Mouse (Mus musculus) heart, embryonic 16.5 days (tissue): Measurements from ENCODE around the gene Kat6b. TPM values are rescaled to one million over a fixed set of nuclear protein-coding genes. Genes with fewer than 3 reads are reported as not detected.

Experiments used
- ATAC-seq: fragments of 200-750 bp; cut with Nextera tagmentation; replicated peaks from 2 replicates; pipeline ENCODE4 v1.8.0; 2017; ENCODE audit warnings: moderate number of reproducible peaks; ENCODE audit not compliant: insufficient read depth, low FRiP score; ENCODE audit errors: extremely low read depth
- H3K27ac ChIP-seq: fragments of 300-500 bp; sonication (generic); 2 replicates; pipeline ENCODE4 v1.5.1; 2014; ENCODE audit warnings: mild to moderate bottlenecking, low read length, control low read depth, moderate library complexity
- H3K27me3 ChIP-seq: fragments of 300-500 bp; sonication (generic); 2 replicates; pipeline ENCODE4 v1.6.1; 2014; ENCODE audit warnings: low read length, mixed read lengths; ENCODE audit not compliant: control insufficient read depth, insufficient read depth
- H3K36me3 ChIP-seq: fragments of 300-500 bp; sonication (generic); 2 replicates; pipeline ENCODE4 v1.6.1; 2014; ENCODE audit not compliant: control insufficient read depth, insufficient read depth
- H3K4me1 ChIP-seq: fragments of 300-500 bp; sonication (generic); 2 replicates; pipeline ENCODE4 v1.6.1; 2014; ENCODE audit warnings: low read length, mixed read lengths; ENCODE audit not compliant: control insufficient read depth, insufficient read depth
- H3K4me2 ChIP-seq: fragments of 300-500 bp; sonication (generic); 2 replicates; pipeline ENCODE4 v1.6.1; 2014; ENCODE audit warnings: low read depth, mild to moderate bottlenecking, control low read depth, low read length
- H3K4me3 ChIP-seq: fragments of 300-500 bp; sonication (generic); 2 replicates; pipeline ENCODE4 v1.5.1; 2014; ENCODE audit warnings: mild to moderate bottlenecking, control low read depth, low read length
- H3K9ac ChIP-seq: fragments of 300-500 bp; sonication (generic); 2 replicates; pipeline ENCODE4 v1.6.1; 2014; ENCODE audit warnings: low read length, control low read depth
- H3K9me3 ChIP-seq: fragments of 300-500 bp; sonication (generic); replicated peaks from 2 replicates; pipeline ENCODE4 v1.6.1; 2016; ENCODE audit warnings: low read length; ENCODE audit not compliant: control insufficient read depth
- WGBS: fragments of 180-500 bp; shearing (Covaris S2); extraction: QIAGEN DNeasy Blood & Tissue Kit; methylation state at CpG from one replicate; pipeline ENCODE4 v1.1.7; 2014; 5-methylcytosine and 5-hydroxymethylcytosine counted together
- polyA plus RNA-seq: library from polyadenylated mRNA; unstranded; fragments of >200 nt; fragmentation: Nextera tagmentation; extraction: Ambion mirVana; gene quantifications from 2 replicates; pipeline ENCODE4 v1.2.1, GENCODE M21; 2015

Gene Kat6b
- polyA plus RNA-seq, 1 experiment from 2014 or later = 9.4 TPM

DNA sequence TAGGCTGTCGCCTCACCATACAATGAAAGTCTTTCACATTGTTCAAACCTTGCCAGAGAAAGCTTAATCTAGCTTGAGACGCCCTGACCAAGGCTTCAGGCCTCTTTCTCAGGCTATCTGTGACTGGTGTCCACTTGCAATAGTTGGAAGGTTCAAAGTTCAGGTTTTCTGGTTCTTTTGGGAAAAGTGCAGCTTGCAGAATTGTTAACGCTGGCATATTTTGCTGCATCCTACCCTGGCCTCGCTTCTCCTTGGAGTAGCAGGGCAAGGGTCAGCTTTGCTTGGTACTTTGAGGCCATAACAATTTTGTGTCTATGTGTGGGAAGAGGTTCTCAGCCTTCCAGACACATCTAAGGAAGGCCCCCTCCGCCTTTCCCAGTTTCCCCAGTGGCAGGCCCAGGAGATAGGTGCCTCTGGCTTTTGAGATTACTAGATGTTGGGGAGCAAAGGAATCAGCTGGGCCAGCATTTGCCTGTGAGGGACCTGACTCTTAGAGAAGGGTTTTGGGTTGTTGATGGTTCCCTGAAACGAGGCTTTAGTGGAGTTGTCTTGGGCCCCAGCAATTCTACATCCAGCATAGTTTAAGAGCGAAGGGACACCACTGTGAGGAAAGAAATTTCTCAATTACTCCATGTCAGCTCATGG is 215.1 kb downstream of the Kat6b start:
- no peak overlapping the region for H3K27ac ChIP-seq
- no peak overlapping the region for H3K4me3 ChIP-seq
- no peaks in the 10 kb centered on the region for H3K4me1 ChIP-seq
- 86% methylated on average over 7 of the region's 7 CpGs for WGBS
- no peaks in the 10 kb centered on the region for H3K36me3 ChIP-seq
- peaks cover 3% of the 10 kb centered on the region; the same call in 1 of the 2 replicates for H3K9me3 ChIP-seq
- no peak overlapping the region for H3K4me2 ChIP-seq
- H3K27me3 ChIP-seq = no peaks in the 10 kb centered on the region
- no peak for ATAC-seq
- H3K9ac ChIP-seq = no peak overlapping the region

DNA sequence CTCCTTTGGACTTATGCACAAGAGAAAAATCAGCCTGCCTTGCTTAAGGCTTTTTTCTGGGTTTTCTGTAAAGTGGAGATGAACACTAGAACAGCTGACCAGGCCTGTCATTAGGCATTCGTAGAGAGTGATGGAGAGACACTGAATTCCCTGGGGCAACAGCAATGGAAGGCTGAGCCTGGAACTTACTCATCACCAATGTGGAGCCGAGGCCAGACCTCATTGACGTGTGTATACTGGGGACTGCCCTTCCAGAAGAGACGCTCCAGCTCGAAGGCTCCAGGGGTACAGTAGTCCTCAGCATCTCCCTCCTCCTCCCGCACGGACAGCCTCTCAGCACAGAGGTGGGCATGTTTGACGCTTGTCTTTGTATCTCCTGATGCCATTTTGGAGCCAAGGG is 221.5 kb downstream of the Kat6b start:
- whole genome bisulfite sequencing = 68% methylated on average over 8 of the region's 8 CpGs
- Histone ChIP-seq H3K4me1 (peaks cover 24% of the 10 kb centered on the region), H3K36me3 (no peaks in the 10 kb centered on the region), H3K9ac (no peak overlapping the region), H3K27me3 (no peaks in the 10 kb centered on the region), H3K9me3 (no peaks in the 10 kb centered on the region), H3K4me2 (no peak overlapping the region), H3K4me3 (no peak overlapping the region), H3K27ac (peak overlapping the region; percentile 30; the same call in 1 of the 2 replicates)
- ATAC-seq = no peak

DNA sequence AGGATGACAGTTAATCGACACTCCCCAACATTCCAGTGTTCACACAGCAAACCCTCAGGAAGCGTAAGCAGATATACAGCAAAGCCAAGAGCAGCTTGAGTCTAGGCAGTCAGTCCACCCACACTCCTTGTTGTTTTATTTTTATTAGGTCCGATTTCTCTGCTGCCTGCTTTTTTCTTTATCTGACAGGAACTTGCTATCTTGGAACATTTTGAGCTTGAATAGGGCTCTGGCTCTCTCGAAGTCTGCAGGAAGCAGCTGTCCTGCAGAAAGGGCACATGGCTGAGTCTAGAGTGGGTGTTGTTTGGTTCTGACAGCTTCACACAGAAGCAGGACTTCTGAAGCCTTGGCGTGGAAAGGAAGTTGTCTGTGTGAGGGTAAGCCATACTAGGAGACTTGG is 222.0 kb downstream of the Kat6b start:
- Histone ChIP-seq H3K4me2 (no peak overlapping the region), H3K27ac (peak overlapping the region; percentile 37)
- 17% methylated on average over 5 of the region's 5 CpGs for WGBS

DNA sequence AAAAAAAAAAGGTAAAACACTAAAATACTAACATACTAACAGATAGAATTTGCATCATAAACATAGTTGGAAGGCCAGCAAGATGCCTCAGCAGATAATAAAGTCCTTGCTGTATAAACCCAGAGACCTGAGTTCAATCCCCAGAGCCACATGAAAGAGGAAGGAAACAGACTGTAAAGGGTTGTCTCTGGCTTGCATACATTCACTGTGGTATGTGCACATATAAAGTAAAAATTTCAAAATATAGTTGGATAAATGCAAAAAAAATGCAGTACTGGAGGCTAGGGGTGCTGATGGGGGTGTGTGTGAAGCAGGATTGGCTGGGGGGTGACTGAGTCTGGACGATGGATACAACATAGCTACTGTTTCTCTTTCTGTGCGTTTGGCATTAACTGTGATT is 224.2 kb downstream of the Kat6b start:
- Histone ChIP-seq H3K4me3 (no peak overlapping the region), H3K4me2 (no peak overlapping the region), H3K9ac (no peak overlapping the region), H3K27ac (no peak overlapping the region), H3K4me1 (peaks cover 31% of the 10 kb centered on the region), H3K27me3 (no peaks in the 10 kb centered on the region), H3K9me3 (no peaks in the 10 kb centered on the region), H3K36me3 (no peaks in the 10 kb centered on the region)
- 79% methylated on average over 2 of the region's 2 CpGs for WGBS
- ATAC-seq = no peak

More for the DNA sequence above, 222.0 kb downstream of the Kat6b start:
- H3K4me3 ChIP-seq = no peak overlapping the region
- H3K9me3 ChIP-seq = no peaks in the 10 kb centered on the region
- ATAC-seq = peak; percentile 79
- H3K36me3 ChIP-seq = no peaks in the 10 kb centered on the region
- H3K27me3 ChIP-seq = no peaks in the 10 kb centered on the region
- H3K4me1 ChIP-seq = peaks cover 24% of the 10 kb centered on the region
- no peak overlapping the region for H3K9ac ChIP-seq

DNA sequence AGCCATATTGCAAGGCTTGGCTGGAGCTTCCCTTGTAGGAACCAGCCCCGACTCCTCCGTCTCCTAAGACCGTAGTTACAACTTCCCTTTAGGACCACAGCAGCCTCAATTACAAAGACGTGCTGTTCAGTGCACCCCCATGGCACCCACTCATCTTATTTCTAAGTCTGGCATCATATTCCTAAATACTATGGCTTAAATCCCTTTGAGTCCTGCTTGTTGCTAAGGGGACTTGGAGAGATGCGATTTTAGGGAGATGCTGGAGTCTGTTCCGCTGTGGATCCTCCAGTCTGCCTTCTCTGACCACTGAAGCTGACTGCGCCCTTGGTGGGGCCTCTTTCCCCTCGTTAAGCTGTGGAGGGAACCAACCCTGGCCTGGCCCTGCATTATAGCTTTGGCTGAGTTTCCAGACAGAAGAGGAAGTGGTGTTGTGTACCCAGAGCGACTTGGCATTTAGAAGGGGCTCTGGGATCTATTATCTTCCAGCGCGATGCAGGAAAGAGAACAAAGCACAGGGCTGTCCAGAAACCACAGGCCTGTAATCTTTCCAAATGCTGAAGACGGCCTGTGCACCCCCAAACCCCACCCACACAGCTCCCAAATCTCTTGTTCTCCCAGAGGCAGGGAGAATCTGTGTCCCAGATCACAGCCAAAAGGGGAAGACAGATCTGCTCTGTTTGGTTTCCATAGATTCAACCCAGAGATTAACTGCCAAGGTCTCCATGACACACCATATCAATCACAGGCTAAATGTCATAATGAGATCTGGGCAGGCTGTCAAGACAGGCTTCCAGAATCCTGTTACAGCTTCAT is 225.7 kb downstream of the Kat6b start:
- H3K4me1 ChIP-seq = peaks cover 31% of the 10 kb centered on the region
- no peak overlapping the region for H3K4me2 ChIP-seq
- no peaks in the 10 kb centered on the region for H3K9me3 ChIP-seq
- H3K27ac ChIP-seq = peak overlapping the region; percentile 68
- ATAC-seq = peak; percentile 47
- H3K4me3 ChIP-seq = no peak overlapping the region
- H3K27me3 ChIP-seq = no peaks in the 10 kb centered on the region
- H3K9ac ChIP-seq = no peak overlapping the region
- no peaks in the 10 kb centered on the region for H3K36me3 ChIP-seq
- WGBS = 43% methylated on average over 12 of the region's 12 CpGs

DNA sequence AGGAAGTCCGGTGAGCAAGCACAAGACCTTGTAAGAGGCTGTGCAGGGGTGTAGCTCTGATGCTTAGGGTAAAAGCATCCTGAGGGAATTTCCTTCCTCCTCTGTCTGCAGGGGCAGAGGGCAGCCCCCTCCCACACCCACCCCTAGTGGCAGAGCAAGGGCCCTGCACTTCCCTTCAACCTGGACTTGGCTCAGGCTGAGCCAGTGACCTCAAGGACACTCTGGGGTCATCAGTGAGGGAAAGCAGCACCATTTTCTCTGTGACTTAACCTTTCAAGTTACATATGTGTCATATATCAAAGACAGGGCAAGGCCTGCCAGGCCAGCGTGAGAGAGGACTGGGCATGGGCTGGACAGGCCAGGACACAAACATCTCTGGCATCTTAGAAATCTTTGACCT is 228.3 kb downstream of the Kat6b start:
- Histone ChIP-seq H3K9me3 (no peaks in the 10 kb centered on the region), H3K27me3 (no peaks in the 10 kb centered on the region), H3K4me2 (no peak overlapping the region), H3K9ac (no peak overlapping the region), H3K36me3 (no peaks in the 10 kb centered on the region), H3K4me1 (peaks cover 17% of the 10 kb centered on the region), H3K27ac (0 out of 2 replicates have a peak overlapping the region, but pooled peaks have one; percentile 7), H3K4me3 (no peak overlapping the region)
- 54% methylated on average over 2 of the region's 2 CpGs for WGBS
- ATAC-seq = no peak

DNA sequence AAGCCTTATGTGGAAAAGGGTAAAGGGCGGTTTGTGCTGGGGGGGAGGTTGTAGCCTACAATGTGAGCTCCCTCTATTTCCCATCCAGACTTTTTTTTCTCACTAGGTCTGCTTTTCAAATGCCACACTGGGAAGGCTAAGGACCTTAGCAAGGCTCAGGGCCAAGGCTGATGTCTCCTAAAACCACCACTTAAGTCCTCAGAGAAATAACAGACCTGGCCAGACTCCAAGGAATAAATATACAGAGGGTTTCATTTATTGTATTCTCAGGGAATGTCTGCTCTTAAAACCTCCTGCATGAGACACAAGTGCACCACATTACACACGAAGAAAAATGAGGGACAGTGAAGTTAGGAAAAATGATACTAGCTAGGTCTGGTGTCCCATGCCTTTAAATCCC is 230.0 kb downstream of the Kat6b start:
- H3K4me1 ChIP-seq = peaks cover 17% of the 10 kb centered on the region
- H3K9ac ChIP-seq = no peak overlapping the region
- no peaks in the 10 kb centered on the region for H3K27me3 ChIP-seq
- H3K4me2 ChIP-seq = no peak overlapping the region
- no peak for ATAC-seq
- no peaks in the 10 kb centered on the region for H3K36me3 ChIP-seq
- 69% methylated on average over 2 of the region's 2 CpGs for WGBS
- no peaks in the 10 kb centered on the region for H3K9me3 ChIP-seq
- H3K4me3 ChIP-seq = no peak overlapping the region
- H3K27ac ChIP-seq = no peak overlapping the region

DNA sequence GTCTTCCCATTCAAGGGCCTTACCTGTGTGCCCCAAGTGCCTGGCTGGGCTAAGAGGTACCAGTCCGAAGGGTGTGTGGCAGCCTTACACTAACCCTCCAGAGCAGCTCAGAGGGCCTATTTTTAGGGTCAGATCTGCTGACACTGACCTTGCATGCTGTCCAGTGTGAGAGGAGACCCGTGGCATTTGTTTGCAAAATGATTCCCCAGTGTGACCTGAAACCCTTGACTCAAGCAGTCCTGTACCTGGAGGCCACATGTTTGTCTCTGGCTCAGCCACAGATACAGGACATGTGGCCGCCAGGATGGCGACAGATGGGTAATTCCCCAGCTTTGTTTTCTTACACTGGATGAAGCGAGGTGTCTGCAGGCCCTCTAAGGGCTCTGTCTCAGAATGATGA is 233.3 kb downstream of the Kat6b start, which contains the start of gene Dupd1:
Dupd1 (minus strand) TSS at position 91 of the 400 bp plus-strand sequence.
- Histone ChIP-seq H3K27ac (no peak within 1 kb of the TSS), H3K4me3 (no peak within 1 kb of the TSS), H3K9me3 (no peaks in the 10 kb centered on the region), H3K36me3 (no peaks in the 10 kb centered on the region), H3K4me2 (no peak within 1 kb of the TSS), H3K9ac (no peak within 1 kb of the TSS), H3K4me1 (peaks cover 8% of the 10 kb centered on the region), H3K27me3 (no peaks in the 10 kb centered on the region)
- WGBS = 55% methylated on average over 5 of the region's 5 CpGs
- ATAC-seq = no peak
